Mouse (Mus musculus) liver, adult 2 months (tissue): ENCODE data around the gene Tmem255b. TPM values are rescaled to one million over a fixed set of nuclear protein-coding genes. Genes with fewer than 3 reads are reported as not detected.

Experiments used
- DNase-seq: peaks from one replicate; pipeline ENCODE4 v3.0.0-alpha.2; 2011; ENCODE audit warnings: low read depth, low spot score; ENCODE audit errors: extremely low read depth
- H3K27ac ChIP-seq: fragments of 200-500 bp; replicated peaks from 2 replicates; pipeline ENCODE4 v1.5.1; 2012; ENCODE audit warnings: low read depth, mild to moderate bottlenecking, control low read depth, inconsistent platforms, low read length; ENCODE audit not compliant: insufficient read depth
- H3K27me3 ChIP-seq: fragments of 200-500 bp; 2 replicates; pipeline ENCODE4 v1.6.1; 2012; ENCODE audit warnings: mild to moderate bottlenecking, moderate library complexity, low read length, inconsistent platforms; ENCODE audit not compliant: control insufficient read depth, insufficient read depth
- H3K36me3 ChIP-seq: fragments of 200-500 bp; 2 replicates; pipeline ENCODE4 v1.6.1; 2012; ENCODE audit warnings: low read length, inconsistent platforms; ENCODE audit not compliant: control insufficient read depth, insufficient read depth
- H3K4me1 ChIP-seq: fragments of 200-500 bp; 2 replicates; pipeline ENCODE4 v1.6.1; 2011; ENCODE audit warnings: low read length; ENCODE audit not compliant: control insufficient read depth, insufficient read depth
- H3K4me3 ChIP-seq: fragments of 200-500 bp; 2 replicates; pipeline ENCODE4 v1.5.1; 2011; ENCODE audit warnings: low read depth, mild to moderate bottlenecking, control low read depth, low read length, moderate library complexity; ENCODE audit not compliant: insufficient read depth
- H3K79me2 ChIP-seq: fragments of 200-500 bp; 2 replicates; pipeline ENCODE4 v1.6.1; 2012; ENCODE audit warnings: inconsistent platforms, mild to moderate bottlenecking, low read length, moderate library complexity; ENCODE audit not compliant: control insufficient read depth, insufficient read depth
- H3K9ac ChIP-seq: fragments of 200-500 bp; 2 replicates; pipeline ENCODE4 v1.6.1; 2012; ENCODE audit warnings: low read depth, mild to moderate bottlenecking, control low read depth, inconsistent platforms, low read length
- CTCF ChIP-seq: fragments of 200-500 bp; IDR thresholded peaks from 2 replicates; pipeline ENCODE4 v1.5.1; 2011; ENCODE audit warnings: low read depth, low read length, control low read depth
- POLR2A ChIP-seq: fragments of 200-500 bp; IDR thresholded peaks from 2 replicates; pipeline ENCODE4 v1.6.1; 2011; ENCODE audit warnings: low read length, control low read depth; ENCODE audit not compliant: insufficient read depth; ENCODE audit errors: extremely low read depth
- WGBS: fragments of 180-500 bp; shearing (Covaris S2); methylation state at CpG from one replicate; pipeline ENCODE4 v1.1.7; 2018; 5-methylcytosine and 5-hydroxymethylcytosine counted together
- polyA plus RNA-seq: library from polyadenylated mRNA; depleted of rRNA; stranded (reverse); fragments of >200 nt; gene quantifications from 2 replicates; pipeline ENCODE4 v1.2.3, GENCODE M21; 2012
- total RNA-seq: library from RNA; depleted of rRNA; stranded (reverse); fragments of >200 nt; gene quantifications from 2 replicates; pipeline ENCODE4 v1.2.3, GENCODE M21; 2014

The Tmem255b gene
- total and polyA plus RNA-seq, 2 experiments: 0.35 TPM; not detected in 1

DNA sequence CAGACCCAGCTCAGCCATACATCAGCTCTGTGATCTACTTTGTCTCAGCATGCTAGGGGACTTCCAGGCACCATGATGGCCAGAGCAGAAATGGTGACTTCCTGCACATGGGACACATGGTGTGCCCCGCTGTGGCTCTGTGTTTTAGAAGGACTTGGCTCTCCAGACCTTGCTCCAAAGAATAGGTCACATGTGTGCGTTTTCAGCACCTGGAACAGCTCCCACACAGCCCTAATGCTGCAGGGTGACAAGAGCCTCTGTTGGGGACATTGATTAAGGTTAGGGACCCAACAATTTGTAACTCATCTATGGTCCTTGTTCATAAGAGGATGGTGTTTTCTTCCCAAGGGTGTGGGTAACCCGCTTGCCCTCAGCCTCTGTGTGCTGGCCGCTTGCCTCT lies 13.2 kb downstream of the Tmem255b start:
- Histone ChIP-seq H3K4me1 (no peaks in the 10 kb centered on the region), H3K4me3 (no peak overlapping the region), H3K27me3 (no peaks in the 10 kb centered on the region), H3K9ac (no peak overlapping the region), H3K79me2 (no peaks in the 10 kb centered on the region), H3K27ac (no peak overlapping the region), H3K36me3 (no peaks in the 10 kb centered on the region)
- 52% methylated on average over 4 of the region's 4 CpGs for WGBS
- TF ChIP-seq CTCF (no peak), POLR2A (no peak)
- no peak for DNase-seq

DNA sequence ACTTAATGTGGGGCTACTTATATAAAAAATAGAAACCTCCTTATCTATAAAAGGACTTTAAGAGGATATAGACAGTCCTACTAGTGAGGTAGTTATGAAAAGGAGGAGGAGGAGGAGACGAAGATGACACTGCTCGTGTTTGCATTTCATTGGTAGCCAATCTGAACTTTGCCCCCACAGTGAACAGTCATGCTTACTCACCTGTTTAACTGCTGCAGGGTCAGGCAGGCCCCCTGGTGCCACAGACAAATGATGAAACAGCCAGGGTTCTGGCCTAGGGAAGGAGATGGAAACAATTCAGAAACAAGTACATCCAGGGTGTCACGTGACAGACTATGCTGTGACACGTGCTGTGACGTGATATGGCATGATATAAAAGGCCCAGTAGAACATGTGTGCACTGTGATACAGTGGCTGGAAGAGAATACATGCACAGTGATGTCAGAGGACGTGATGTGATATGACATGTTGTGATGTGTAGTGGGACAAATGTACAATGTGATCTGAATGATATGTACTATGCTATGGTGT lies 16.8 kb downstream of the Tmem255b start:
- peak; percentile 48 for DNase-seq
- H3K79me2 ChIP-seq: no peaks in the 10 kb centered on the region
- H3K4me3 ChIP-seq: no peak overlapping the region
- H3K36me3 ChIP-seq: no peaks in the 10 kb centered on the region
- no peak for TF ChIP-seq POLR2A
- no peak for TF ChIP-seq CTCF
- H3K9ac ChIP-seq: no peak overlapping the region
- no peaks in the 10 kb centered on the region for H3K4me1 ChIP-seq
- H3K27ac ChIP-seq: no peak overlapping the region
- no peaks in the 10 kb centered on the region for H3K27me3 ChIP-seq
- WGBS: 38% methylated on average over 6 of the region's 6 CpGs

DNA sequence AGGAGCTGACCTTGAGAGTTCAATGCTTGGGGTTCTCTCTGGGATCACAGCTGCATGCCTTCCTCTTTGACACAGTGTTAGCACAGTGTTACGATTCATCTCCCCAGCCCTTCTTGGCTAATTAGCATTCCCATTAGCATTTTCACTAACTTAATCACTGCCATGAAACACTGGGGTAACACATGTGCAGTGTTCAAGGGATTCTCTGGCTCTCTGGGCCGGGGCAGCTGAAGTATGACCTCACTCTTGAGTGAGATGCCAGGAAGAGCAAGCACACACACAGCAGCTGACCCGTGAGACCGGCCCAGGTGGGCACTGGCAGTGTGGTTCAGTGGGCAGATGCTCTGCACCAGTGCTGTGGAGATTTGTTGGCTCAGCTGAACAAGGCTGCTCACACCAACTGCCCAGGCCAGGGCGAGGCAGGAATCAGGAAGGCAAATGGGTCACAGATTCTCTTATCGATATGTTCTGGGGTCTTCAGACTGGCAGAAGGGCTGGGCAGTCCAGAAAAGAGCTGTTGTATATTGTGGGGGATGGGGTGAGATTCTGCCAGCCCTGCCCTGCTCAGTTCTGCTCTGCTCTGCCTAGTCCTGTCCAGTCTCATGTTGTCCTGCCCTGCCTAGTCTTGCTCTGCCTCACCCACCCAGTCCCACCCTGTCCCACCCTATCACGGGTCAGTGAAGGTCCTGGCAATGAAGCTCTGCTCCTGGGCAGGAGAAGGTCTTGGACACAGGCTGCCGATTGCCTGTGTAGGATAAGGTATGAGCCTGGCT lies 19.5 kb downstream of the Tmem255b start:
- H3K27me3 ChIP-seq: no peaks in the 10 kb centered on the region
- WGBS: 72% methylated on average over 8 of the region's 8 CpGs
- no peak overlapping the region for H3K4me3 ChIP-seq
- no peak overlapping the region for H3K27ac ChIP-seq
- no peaks in the 10 kb centered on the region for H3K79me2 ChIP-seq
- no peak overlapping the region for H3K9ac ChIP-seq
- DNase-seq: no peak
- H3K36me3 ChIP-seq: no peaks in the 10 kb centered on the region
- H3K4me1 ChIP-seq: no peaks in the 10 kb centered on the region
- TF ChIP-seq CTCF (no peak), POLR2A (no peak)

DNA sequence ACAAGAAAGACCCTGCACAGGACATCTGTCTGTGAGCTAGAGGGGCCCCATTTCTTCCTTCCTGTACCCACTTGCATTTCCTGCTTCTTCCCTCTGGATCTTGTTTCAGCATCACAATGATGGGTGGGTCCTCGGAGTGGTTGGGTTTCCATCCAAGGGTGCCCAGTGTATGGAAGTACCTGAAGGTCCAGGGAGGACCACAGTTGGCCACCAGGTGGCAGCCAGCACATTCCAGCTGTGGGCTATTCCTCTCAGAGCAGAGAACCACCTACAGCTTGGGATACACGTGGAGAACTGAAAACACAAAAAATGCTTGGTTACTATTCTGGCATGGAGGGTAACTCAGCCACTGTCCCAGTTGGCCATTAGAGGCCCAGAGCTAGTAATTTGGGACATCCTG lies 20.3 kb downstream of the Tmem255b start:
- no peaks in the 10 kb centered on the region for H3K4me1 ChIP-seq
- no peak overlapping the region for H3K27ac ChIP-seq
- no peak overlapping the region for H3K9ac ChIP-seq
- H3K36me3 ChIP-seq: no peaks in the 10 kb centered on the region
- no peaks in the 10 kb centered on the region for H3K79me2 ChIP-seq
- TF ChIP-seq CTCF (peak; percentile 96), POLR2A (no peak)
- H3K27me3 ChIP-seq: no peaks in the 10 kb centered on the region
- peak; percentile 57 for DNase-seq
- no peak overlapping the region for H3K4me3 ChIP-seq
- WGBS: 10% methylated on average over 2 of the region's 2 CpGs

DNA sequence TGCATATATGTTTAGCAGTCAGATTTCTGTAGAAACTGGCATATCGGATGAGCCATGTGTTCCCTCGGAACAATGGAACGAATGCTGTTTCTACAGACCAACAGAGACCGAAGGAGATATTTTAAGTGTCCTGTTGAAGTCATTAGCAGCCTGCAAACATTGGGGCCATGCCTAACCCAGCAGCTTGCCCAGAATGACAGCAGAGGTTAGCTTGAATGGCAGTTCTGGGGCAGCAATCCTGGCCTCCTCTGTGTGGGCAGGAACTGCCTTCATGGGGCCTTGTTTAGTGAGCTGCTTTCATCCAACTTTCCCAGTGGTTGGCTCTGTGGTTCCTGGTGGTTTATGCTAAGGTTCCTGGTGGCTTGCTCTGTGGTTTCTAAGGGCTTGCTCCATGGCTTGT lies 24.4 kb downstream of the Tmem255b start:
- Histone ChIP-seq H3K27me3 (no peaks in the 10 kb centered on the region), H3K79me2 (no peaks in the 10 kb centered on the region), H3K9ac (no peak overlapping the region), H3K36me3 (no peaks in the 10 kb centered on the region), H3K4me3 (no peak overlapping the region), H3K27ac (no peak overlapping the region), H3K4me1 (peaks cover 17% of the 10 kb centered on the region)
- no peak for TF ChIP-seq POLR2A
- no peak for TF ChIP-seq CTCF
- DNase-seq: no peak
- WGBS: 97% methylated on average over 4 of the region's 4 CpGs
